Mouse (Mus musculus): ENCODE measurements around the gene Clybl.

The Clybl gene

DNA sequence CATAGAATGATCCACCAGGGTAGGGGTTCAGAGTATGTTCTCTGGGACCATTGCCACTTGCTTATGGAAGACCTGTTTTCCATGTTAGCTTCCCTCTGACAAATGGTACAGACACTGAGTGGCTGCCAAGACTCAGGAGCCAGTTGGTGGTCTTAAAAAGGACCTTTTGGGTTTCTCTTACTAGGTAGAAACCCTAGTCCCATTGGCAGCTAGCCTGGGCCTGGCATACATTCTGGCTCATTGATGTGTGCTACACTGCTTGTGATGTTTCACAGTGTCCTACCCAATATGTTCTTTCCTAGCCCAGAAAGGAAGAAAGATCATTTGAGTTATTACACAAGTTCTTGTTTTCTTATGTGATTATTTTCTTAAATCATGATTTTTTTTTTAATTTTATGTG lies 69.8 kb downstream of the Clybl start:
- DNase-seq = no peak

DNA sequence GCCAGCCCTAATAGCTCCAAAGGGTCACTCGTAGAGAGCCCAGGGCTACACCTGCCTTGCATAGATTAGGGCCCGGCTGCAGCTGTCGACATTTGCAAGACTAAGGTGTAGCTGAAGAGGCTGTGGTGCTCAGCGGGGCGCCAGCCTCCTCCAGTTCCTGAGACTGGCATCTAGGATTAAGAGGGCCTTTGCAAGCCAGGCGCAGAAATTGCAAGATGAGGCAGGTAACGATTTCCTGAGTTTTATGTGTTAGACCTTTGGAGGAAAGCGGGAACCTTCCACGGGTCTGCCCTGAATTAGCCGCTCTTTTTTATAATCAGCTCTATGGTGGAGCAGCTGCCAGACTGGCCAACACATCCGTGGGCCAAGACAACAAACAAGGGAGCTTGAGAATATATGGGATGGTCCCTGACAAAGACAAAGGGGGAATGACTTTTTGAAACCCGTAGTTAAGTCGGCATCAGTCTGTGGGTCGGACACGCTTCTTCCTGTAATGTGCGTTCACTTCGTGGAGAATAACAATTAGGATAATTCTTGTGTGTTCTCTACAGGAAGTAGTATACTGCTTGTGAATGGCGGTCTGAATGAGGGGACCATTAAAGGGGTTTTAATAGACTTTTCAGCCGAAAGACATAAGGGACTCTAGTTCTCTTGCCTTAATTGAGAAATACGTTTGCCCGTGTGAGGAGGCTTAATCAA lies 74.2 kb downstream of the Clybl start:
- no peak for DNase-seq

DNA sequence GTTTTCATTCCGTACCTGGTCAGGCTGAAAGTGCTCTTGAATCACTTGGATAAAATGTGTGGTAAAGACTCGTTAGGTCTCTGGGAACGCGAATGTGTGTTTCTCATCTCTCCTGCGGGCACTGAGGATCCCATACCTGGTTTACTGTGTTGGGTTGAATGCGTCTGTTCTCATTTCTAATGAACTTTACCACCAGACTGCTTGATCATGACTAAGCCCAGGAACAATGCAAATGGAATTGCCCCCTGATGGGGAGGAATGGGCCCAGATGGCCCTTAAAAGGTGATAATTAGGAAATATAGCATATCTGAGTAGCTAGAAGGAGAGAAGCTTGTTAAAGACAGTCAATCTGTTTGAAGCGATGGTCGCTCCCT lies 74.7 kb downstream of the Clybl start:
- DNase-seq = no peak

DNA sequence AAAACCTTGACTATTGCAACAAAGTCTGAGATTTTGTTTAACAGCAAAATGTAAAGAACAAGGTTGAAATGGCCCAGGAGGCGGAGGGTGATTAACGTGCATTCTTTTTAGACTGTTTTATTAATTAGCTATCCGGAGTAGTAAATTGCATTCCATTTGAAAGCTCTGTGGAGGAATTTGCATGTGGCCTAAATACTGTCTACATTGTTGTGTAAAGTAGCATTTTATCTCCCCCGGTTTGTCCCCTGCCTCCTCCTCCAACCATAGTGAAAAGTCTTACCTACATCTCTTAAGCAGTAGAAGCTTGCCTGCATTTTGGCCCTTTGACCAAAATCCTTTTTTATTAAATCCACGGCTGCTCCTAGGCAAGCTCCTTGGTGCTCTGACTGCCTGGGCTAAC lies 76.8 kb downstream of the Clybl start:
- no peak for DNase-seq

DNA sequence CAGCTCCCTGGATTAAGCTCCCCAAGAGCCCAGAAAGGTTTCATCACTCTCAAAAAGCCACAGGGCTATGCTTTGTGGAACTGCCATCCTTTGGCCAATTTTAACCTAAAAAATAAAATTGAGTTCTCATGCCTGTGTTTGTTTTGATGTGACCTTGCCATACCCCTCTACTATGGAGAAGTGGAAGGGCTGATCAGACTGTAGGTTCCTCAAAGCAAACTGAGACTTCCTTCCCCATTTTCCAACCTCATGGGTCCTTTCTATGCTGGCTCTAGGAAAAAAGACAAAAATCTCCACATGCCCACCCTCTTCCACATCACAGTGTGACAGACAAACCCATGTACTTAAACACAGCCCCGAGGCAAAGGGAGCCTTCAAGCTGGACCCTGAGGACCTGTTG lies 79.7 kb downstream of the Clybl start:
- no peak for DNase-seq

DNA sequence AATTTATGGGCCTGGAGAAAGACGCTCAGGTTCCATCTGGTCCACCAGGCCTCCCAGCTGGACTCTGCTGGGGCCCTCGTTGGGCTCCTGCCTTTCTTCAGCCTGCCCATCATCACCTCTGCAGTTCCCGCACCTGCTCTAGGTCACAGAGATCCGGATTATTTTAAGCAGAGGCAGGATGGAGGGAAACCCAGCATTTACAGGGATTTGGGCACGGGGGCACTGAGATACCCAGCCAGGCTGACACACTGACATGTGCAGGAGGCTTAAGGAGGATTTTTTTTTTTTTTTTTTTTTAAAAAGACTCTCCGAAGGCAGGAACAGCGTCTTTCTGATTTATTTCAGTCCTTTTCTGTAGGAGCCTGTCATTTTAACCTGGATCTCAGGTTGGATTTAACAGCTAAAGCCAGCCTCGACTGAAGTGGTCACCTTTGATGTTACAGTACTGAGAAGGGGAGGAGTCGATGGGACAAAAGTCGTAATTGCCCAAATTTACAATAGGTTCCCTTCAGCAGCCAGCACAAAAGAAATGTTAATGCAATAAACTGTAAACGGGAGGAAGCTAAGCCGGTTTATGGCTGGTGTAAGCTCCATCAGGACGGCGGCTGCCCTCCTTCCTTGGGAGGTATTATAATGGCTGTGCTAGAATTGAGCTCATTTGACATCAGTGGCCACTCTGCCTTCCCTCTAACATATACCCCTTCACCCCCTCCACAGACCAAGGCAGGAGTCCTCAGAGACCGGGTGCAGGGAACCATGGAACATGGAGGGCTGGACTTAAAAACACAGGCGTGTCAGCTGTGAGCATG lies 81.6 kb downstream of the Clybl start:
- DNase-seq = no peak

DNA sequence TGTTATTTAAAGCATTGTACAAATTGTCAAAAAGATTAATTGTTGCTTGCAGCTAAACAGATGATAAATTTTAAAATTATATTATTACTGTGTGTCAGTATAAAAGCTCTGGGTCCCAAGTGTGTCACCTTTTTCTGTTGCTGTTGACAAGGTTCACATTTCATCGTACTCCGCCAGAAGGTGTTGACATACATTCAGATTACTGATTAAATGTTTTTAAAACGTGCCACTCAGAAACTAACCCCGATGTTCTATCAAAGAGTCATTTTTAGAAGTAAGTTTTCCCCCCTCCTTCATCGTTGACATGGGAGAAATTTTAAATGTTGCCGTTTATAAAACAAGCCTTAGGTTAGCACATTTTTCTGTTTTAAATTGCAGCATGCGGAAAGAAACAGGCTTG lies 83.7 kb downstream of the Clybl start:
- DNase-seq = no peak

DNA sequence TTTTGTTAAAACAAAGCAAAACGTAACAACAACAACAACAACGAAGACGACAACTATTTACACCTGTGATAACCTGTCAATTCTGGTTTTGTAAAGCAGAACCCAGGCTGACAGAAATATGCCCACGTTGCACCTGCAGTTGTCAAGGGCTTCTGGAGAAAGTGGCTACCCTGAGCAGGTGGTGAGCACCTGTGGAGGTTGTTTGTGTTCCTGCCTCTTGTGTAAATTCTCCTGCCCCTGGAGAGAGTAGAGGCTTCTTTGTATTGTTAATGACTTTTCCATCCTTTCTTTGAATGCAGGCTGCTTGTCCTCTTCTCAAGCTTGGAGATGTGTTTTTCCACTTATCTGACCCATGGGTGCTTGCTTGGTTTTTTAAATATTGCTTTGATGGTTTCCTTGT lies 86.1 kb downstream of the Clybl start:
- no peak for DNase-seq

DNA sequence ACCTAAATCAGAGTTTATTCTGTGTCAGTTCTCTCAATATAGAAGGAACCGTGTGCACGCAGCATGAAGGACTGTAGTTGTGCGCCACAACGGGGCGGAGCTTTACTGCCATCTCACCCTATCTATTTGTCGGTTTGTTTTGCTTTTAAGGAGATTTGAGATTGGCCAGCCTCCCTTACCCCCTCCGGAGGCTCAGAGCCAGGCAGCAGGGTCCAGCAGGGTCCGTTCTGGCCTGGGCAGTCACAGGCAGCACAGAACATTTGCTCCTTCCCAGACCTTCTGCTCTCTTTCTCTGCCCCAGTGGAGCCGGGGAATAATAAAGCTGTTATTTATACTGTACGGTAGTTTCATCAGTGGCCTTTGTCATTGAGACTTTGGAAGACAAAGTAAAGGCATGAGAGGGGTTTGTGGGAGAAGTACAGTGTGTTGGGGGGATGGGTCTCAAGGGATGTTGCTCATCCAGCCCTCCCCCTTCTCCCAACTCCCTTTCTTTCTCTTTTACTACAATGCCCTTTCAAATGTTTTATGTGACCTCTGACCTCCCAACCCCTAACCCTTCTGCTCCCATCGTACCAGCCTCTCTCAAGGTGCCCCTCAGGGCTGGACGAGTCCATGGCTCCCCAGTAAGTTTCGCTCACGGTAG lies 89.7 kb downstream of the Clybl start:
- no peak for DNase-seq

DNA sequence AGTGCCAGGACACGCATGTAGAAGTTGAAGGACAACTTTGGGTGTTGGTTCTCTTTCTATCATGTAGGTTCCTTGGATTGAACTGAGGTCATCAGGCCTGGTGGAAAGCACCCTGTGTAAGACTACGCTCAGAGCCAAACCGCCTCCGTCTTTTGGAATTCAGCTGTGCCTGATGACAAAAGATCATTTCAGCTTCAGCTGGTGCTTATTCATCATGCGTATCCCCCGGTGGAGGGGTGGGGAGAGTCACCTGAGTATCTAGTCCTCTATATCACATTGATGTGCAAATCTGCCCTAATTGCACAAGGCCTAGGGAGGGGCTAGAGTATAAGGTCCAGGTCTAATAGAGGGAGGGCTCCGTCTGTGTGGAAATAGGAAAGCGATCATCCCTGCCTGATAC lies 95.6 kb downstream of the Clybl start:
- DNase-seq = no peak

DNA sequence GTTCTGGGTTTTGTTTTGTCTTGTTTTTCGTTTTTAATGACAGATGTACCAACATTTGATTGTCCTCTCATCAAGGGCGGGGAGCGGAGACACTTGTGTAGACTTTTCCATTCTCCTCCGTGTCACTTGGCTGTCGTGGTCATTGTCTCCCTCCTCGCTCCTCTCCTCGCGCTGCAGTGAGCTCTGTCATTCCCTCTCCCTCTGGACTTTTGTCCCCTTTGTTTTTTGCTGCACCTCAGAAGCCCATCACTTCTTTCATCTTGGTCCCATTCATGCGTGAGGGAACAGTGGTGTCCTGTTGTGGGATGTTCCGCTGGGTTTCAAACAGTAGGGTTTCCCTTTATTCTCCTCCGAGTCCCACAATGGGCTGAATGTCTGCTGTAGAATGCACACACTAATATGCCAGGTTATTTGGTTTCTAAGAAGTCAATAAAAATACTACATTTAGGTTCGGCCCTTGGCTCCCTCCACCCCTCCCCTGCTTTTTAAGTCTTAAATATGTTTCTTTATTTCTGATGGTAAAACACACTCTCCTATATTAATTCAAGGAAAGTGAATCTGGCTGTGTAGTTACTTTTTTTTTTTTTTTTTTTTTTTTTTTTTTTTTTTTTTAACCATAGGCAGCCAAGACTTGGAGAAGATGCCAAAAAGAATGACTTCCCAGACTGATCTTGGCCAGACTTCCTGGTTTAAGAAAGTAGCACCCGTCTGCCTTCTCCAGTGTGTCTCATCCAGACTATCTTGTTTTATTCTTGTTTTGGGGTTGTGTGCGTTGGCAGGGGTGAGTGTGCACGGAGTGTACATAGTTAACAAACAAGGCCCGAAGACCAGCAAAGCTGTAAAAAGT lies 98.2 kb downstream of the Clybl start:
- no peak for DNase-seq

DNA sequence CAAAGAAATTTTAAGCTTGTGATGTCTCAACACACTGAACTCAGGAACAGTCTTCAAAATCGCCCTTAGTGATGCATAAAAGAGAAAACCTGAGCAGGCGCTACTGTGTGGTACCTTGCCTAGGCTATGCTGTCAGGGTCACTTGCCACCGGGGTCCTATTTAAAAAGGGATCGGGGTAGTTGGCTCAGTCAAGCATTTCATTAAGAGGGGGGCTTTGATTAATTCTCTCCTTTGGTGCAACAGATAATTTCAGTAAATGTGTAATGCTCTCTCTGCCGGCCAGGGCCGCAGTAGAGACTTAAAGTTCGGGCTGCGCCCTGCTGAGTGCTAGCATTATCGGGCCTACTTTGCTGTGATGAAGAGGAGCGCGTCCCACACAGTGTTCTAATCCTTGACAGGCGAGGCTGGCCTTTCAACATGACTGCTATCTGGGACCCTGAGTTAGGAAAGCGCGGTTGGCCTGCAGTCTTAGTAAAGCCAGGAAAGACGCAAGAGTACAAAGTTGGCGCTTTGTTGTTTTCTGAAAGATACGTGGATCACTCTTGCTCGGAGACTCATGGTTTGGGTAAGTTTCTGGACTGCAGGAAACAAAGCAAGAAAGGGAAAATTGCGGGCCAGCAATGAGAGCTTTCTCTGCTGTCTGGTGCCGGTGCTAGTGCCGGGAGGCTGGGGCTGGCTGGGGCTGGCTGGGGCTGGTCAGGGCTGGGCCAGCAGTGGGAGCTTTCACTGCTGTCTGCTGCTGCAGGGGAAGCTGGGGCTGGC lies 99.0 kb downstream of the Clybl start:
- DNase-seq = no peak

DNA sequence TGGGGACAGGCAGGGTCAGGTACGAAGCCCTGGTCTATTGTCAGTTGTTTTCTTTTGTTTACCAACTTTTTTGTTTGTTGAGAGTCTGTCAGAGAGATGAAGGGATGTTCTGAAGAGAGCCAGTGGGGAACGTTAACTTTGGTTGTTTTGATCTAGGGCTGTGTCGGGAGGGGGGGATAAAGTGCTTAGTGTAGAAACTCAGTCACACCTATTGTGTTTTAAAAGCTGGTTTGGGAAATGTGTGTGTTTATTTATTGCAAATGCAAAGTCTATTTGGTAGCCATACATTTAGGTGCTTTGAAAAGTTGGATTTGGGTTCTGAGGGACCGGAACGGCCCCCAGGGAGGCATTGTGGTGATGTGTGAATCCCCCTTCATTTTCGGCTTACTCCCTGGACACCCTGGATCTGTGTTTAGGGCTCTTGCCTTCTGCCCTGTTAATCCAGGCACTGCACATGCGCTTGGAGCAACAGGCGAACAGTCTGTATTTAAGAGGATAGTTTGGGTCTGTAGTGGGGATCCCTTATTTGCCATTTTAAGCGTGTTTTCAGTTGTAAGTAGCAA lies 99.6 kb downstream of the Clybl start:
- no peak for DNase-seq

DNA sequence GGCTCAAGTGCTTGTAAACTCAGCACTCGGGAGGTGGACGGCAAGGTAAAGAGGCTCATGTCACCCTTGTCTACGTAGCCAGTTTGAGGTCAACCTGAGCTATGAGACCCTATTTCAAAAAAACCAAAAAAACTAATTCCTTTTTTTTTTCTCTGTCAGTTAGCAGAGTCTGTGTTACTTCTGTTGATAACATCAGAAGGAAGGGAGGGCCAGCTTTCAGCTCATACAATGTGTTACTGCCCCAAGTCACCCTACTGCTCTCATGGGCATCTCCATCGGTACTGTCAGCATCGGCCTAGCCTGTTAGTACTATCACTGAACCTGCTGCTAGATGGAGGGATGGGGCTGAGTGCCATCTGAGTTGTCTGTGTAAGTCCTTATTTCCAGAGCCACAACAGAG lies 102.5 kb downstream of the Clybl start:
- DNase-seq = no peak

DNA sequence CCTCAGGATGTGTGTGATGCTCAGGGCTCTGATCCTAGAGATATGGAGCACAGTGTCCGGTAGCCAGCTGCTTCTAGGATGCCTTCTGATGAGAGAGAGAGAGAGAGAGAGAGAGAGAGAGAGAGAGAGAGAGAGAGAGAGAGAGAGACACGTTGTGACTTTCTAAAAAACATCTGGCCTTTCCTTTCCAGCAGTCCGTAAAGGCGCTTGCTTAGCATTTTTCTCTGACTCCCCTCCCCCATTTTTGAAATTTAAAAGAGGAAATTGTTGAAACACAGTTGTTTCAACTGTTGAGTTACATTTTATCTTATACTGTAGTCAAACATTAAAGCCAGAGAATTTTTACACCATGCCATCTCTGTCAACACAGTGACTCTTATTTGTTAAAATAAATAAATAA lies 114.9 kb downstream of the Clybl start:
- DNase-seq = no peak

DNA sequence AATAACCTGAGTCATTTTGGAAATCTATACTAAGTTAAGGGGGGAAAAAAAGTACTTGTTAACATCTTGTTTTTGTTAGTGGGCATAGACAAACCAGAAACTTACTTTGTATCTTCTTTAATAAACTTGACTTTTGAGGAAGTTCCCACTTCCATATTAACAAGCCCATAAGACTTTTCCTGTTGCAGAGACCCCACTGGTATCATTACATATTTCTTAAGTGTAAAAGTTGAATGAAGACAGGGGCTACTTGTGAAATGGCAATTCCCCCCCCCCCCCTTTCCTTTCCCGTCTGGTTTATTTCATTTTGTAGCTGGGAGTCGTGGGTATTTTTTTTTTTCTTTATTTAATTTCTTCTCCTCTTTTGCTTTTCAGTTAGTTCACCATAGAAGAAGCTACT lies 115.4 kb downstream of the Clybl start:
- no peak for DNase-seq

DNA sequence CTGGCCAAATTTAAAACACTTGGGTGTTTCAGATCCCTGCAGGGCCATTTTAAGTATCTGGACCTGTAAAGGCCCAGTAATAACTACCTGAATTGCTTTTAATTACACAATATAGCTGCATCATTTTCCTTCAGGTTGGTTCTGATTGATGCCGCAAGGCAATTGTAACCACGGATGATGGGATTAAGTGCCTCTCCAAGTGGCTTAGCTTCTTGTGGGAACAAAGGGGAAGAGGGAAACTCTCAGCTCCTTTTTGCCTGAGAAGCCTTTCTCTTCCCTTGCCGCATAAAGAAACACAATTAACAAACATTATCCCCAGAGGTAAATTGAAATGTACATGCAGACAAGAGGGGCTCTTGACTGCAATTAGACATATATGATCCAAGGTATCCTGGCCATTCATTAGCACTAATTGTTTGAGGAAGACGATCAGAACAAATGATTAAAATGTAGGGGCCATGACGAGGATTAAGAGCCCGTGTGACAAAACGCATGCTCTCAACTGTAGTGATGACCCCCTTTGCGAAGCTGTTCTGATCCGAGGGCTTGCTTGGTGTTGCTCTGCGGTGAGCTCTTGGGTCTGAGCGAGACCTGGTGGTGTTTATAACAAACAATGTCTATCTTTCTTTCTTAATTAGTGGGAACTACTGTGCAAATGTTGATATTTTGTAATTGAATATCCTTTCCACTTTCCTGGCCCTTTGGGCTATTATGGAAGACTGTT lies 116.0 kb downstream of the Clybl start:
- DNase-seq = no peak

DNA sequence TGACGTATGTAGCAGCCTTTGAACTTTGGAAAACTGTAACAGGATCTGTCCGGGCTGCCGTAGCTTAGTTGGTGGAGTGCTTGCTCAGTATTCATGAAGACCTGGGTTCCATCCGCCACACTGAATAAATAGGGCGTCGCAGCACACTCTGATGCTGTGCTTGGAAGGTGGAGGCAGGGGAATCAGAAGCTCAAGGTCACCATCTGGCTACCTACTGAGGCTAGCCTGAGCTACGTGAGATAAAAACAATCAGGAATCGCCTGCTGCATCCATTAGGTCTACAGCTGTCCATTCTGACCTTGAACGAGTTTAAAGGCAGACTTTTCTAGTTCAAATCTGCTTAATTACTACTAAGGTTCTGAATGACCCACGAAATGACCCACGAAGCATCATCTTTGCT lies 118.8 kb downstream of the Clybl start:
- no peak for DNase-seq

DNA sequence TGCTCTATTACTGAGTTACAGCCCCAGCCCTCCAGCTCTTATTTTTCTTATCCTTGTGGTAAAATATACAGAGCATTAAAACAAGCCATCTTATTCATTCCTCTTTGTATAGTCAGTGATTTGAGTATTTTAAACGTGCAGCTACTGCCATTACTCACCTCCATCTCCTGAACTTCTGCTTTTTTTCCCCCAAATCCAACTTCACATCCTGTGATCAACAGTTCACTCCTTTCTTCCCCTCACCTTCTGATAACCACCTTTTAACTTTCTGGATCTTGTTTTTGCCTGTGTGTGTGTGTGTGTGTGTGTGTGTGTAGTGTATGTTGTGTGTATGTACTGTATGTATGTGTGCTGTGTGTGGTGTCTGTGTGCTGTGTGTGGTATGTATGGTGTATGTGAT lies 122.3 kb downstream of the Clybl start:
- no peak for DNase-seq

DNA sequence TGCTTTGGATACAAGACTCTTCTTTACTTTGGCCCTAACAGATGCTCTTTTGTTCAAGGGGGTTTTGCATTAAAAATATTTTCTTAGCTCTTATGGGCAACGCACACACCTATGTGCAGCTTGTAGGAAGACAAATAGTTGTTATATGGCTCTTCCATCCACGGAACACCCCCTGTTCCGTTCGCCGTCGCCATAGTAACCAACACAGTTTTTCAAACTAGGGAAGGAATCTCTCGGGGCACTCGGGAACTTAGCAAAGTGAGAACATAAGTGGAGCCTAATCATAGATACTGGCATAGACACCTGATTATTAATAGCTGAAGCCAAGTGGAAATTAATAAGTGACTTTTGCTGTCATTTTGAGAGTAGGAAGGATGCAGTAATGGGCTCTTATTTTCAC lies 123.6 kb downstream of the Clybl start:
- no peak for DNase-seq

DNA sequence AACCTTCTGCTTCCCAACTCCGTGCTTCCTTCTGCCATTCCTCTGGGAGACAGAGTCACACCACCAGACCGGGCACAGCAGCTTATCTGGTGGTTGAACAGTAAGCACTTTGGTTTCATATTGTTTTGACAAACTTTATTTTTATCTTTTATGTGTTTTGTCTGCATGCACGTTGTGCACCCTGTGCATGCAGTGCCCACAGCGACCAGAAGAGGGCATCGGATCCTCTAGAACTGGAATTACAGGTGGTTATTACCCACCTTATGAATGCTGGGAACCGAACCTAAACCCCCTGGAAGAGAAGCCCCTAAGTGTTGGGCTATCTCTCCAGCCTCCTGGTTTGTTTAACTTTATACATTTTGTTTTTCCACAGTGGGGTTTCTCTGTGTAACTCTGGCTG lies 130.9 kb downstream of the Clybl start:
- DNase-seq = no peak
